Mouse (Mus musculus): ENCODE measurements around the gene Prickle3.
"Not testable (repeated sequence)": the region's sequence is repeated elsewhere in the genome, so short reads cannot be mapped to it uniquely, and the experiment has no call there.

Gene Prickle3

GRCm38 (mm10) chrX:7672739-7673138 is 15.7 kb downstream of the Prickle3 start:
- no peak for DNase-seq (ENCODE audit: low spot score)

- DNase-seq (ENCODE audit: low spot score), result peak; percentile 63
Observed at GRCm38 (mm10) chrX:7673578-7674281, 16.7 kb downstream of the Prickle3 start.

- peak; percentile 52 for DNase-seq (ENCODE audit: low spot score)
Observed at GRCm38 (mm10) chrX:7674284-7675000, 17.4 kb downstream of the Prickle3 start.

GRCm38 (mm10) chrX:7675001-7675380 is 17.9 kb downstream of the Prickle3 start:
- peak; percentile 32 for DNase-seq (ENCODE audit: low spot score)

- no peak for DNase-seq (ENCODE audit: low spot score)
Observed at GRCm38 (mm10) chrX:7678986-7679385, 21.9 kb downstream of the Prickle3 start.

- DNase-seq (ENCODE audit: low spot score), result peak; percentile 94
Observed at GRCm38 (mm10) chrX:7679405-7680056, 22.5 kb downstream of the Prickle3 start.

GRCm38 (mm10) chrX:7680057-7680412 is 23.0 kb downstream of the Prickle3 start:
- no peak for DNase-seq (ENCODE audit: low spot score)

- no peak for DNase-seq (ENCODE audit: low spot score)
Observed at GRCm38 (mm10) chrX:7680864-7681263, 23.8 kb downstream of the Prickle3 start, which contains the start of gene Magix. Gene Magix (minus strand): TSS chrX:7681251.

- no peak for DNase-seq (ENCODE audit: low spot score)
Observed at GRCm38 (mm10) chrX:7688321-7688720, 31.3 kb downstream of the Prickle3 start.

- no peak for DNase-seq (ENCODE audit: low spot score)
Observed at GRCm38 (mm10) chrX:7690486-7690885, 33.4 kb downstream of the Prickle3 start.

- peak; percentile 44 for DNase-seq (ENCODE audit: low spot score)
Observed at GRCm38 (mm10) chrX:7692862-7693261, 35.8 kb downstream of the Prickle3 start.

GRCm38 (mm10) chrX:7696520-7696919 is 39.5 kb downstream of the Prickle3 start:
- no peak for DNase-seq (ENCODE audit: low spot score)

GRCm38 (mm10) chrX:7696954-7697381 is 39.9 kb downstream of the Prickle3 start, which contains the start of gene Gpkow:
Gene Gpkow (plus strand): TSS chrX:7697131.
- peak; percentile 92 for DNase-seq (ENCODE audit: low spot score)

GRCm38 (mm10) chrX:7713764-7714134 is 56.7 kb downstream of the Prickle3 start:
- not testable (repeated sequence) for DNase-seq (ENCODE audit: low spot score)

- DNase-seq (ENCODE audit: low spot score), result peak; percentile 94
Observed at GRCm38 (mm10) chrX:7714135-7714899, 57.3 kb downstream of the Prickle3 start, which contains the start of gene Wdr45. Gene Wdr45 (plus strand): TSS chrX:7714333.

- not testable (repeated sequence) for DNase-seq (ENCODE audit: low spot score)
Observed at GRCm38 (mm10) chrX:7716058-7716457, 59.0 kb downstream of the Prickle3 start.
